Mouse (Mus musculus): Measurements from ENCODE around the gene Vil1. TPM values are rescaled to one million over a fixed set of nuclear protein-coding genes. Genes with fewer than 3 reads are reported as not detected.

Gene Vil1
- polyA plus RNA-seq (2017; shearing (Covaris generic)), result 0.17 TPM

GRCm38 (mm10) chr1:74408589-74409504 lies at the start of gene Vil1:
Gene Vil1, plus strand, starts transcription at chr1:74409376.

DNA sequence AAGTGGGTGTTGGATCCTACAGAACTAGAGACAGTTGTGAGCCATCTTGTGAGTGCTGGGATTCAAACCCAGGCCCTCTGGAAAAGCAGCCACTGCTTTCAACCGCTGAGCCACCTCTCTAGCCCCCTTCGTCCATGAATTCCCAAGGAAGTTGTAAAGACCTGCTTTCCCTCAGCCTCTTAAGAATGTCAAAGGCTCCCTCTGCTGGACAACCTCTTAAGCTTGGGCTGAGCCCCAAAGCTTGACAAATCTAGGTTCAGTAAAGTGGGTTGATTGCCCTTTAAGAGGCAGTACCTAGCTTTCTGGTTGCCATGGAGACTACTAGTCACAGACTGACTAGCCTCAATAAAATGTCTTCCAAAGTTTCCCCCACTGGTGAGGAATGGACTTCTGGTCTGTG lies 47.4 kb upstream of the Vil1 start, which contains the start of gene Catip:
Catip (plus strand) TSS at position 297 of the 400 bp plus-strand sequence.

DNA sequence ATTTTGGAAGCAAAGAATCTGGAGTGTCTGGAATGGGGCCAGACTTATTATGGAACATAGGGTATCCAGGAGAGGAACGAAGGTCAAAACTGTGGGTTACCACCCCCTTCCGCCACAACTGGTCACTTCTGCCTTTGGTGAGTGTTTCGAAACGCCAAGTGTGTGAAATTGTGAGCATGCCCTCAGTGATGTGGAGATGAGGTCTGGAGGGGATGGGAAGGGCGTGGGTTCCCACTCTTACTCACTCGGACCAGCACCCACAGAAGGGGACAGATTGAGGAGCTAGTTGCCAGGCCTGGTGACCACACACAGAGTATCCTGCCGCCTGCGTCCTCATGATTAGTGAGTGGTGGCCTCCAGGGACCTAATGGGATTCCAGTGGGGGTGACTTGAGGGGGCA lies 34.2 kb upstream of the Vil1 start, which contains the start of gene Slc11a1:
Slc11a1 (plus strand) TSS at position 216 of the 400 bp plus-strand sequence.

DNA sequence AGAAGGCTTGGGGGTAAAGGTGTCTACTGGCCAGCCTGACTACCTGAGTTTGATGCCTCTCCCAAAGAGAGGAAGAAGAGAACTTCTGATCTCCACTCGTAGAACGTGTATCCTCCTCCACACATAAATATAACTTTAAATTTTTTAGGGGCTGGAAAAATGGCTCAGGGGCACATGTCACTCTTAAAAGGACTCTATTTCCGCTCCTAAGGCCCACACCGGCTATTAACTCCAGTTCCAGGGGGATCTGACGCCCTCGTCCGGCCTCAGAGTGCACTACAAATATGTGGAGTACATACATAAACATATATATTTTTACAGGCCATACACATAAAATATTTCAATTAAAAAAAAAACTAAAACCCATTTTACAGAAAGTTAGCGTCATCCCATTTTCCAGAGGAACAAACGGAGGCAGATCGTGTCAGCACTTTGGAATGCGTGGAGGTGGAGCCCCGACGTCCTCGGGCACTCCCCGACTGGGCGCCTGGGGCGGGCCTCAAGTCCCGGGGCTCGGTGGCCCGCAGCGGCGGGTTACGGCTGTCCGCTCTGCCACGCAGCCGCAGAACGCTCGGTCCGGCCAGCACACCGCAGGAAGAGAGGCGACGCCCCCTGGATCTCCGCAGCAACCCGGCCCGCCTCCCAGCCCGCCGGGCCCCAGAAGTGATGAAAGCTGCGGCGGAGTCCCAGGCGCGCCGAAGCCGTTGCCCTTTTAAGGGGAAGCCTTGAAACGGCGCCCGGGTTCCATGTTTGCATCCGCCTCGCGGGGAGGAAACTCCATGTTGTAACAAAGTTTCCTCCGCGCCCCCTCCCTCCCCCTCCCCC lies 18.0 kb upstream of the Vil1 start, which contains the start of gene Ctdsp1:
Ctdsp1 (plus strand) TSS at position 586 of the 825 bp plus-strand sequence.

Other genes with a start within 250 kb of the Vil1 start
- gene Cxcr1, start 214.7 kb upstream of the Vil1 start, polyA plus RNA-seq (2017; shearing (Covaris generic)), result not detected
- 1,046 TPM for gene Arpc2, start 173.3 kb upstream of the Vil1 start, polyA plus RNA-seq (2017; shearing (Covaris generic))
- 0.17 TPM for gene Gpbar1, start 130.8 kb upstream of the Vil1 start, polyA plus RNA-seq (2017; shearing (Covaris generic))
- 242 TPM for gene Aamp, start 124.6 kb upstream of the Vil1 start, polyA plus RNA-seq (2017; shearing (Covaris generic))
- 63.7 TPM for gene Pnkd, start 124.4 kb upstream of the Vil1 start, polyA plus RNA-seq (2017; shearing (Covaris generic))
- 12.8 TPM for gene Tmbim1, start 103.8 kb upstream of the Vil1 start, polyA plus RNA-seq (2017; shearing (Covaris generic))
- not detected for gene Catip, start 47.3 kb upstream of the Vil1 start, polyA plus RNA-seq (2017; shearing (Covaris generic))
- gene Slc11a1, start 34.2 kb upstream of the Vil1 start, polyA plus RNA-seq (2017; shearing (Covaris generic)), result 1.7 TPM
- 5.1 TPM for gene Ctdsp1, start 17.9 kb upstream of the Vil1 start, polyA plus RNA-seq (2017; shearing (Covaris generic))
- gene Cnot9, start 96.7 kb downstream of the Vil1 start, polyA plus RNA-seq (2017; shearing (Covaris generic)), result 33.4 TPM
- 0.12 TPM for gene Plcd4, start 133.5 kb downstream of the Vil1 start, polyA plus RNA-seq (2017; shearing (Covaris generic))
- gene Usp37, start 134.9 kb downstream of the Vil1 start, polyA plus RNA-seq (2017; shearing (Covaris generic)), result 14.4 TPM
- 20.0 TPM for gene Zfp142, start 178.9 kb downstream of the Vil1 start, polyA plus RNA-seq (2017; shearing (Covaris generic))
- gene Bcs1l, start 178.9 kb downstream of the Vil1 start, polyA plus RNA-seq (2017; shearing (Covaris generic)), result 13.3 TPM
- gene Rnf25, start 192.0 kb downstream of the Vil1 start, polyA plus RNA-seq (2017; shearing (Covaris generic)), result 27.3 TPM
- gene Stk36, start 192.1 kb downstream of the Vil1 start, polyA plus RNA-seq (2017; shearing (Covaris generic)), result not detected